Mouse (Mus musculus) hindbrain, embryonic 15.5 days (tissue): ENCODE results near the gene Alk. TPM values are rescaled to one million over a fixed set of nuclear protein-coding genes. Genes with fewer than 3 reads are reported as not detected.

Experiments
- ATAC-seq: fragments of 200-750 bp; cut with Nextera tagmentation; 2 replicates; pipeline ENCODE4 v1.8.0; 2017; ENCODE audit warnings: low read depth, moderate number of reproducible peaks, moderate TSS enrichment; ENCODE audit not compliant: low FRiP score
- H3K27ac ChIP-seq: fragments of 300-500 bp; sonication (generic); replicated peaks from 2 replicates; pipeline ENCODE4 v1.5.1; 2015; ENCODE audit warnings: mild to moderate bottlenecking, inconsistent platforms
- H3K27me3 ChIP-seq: fragments of 300-500 bp; sonication (generic); 2 replicates; pipeline ENCODE4 v1.6.1; 2015; ENCODE audit warnings: control low read depth, inconsistent platforms
- H3K36me3 ChIP-seq: fragments of 300-500 bp; sonication (generic); 2 replicates; pipeline ENCODE4 v1.6.1; 2015; ENCODE audit warnings: control low read depth, inconsistent platforms
- H3K4me1 ChIP-seq: fragments of 300-500 bp; sonication (generic); replicated peaks from 2 replicates; pipeline ENCODE4 v1.6.1; 2015; ENCODE audit warnings: control low read depth, inconsistent platforms
- H3K4me2 ChIP-seq: fragments of 300-500 bp; sonication (generic); 2 replicates; pipeline ENCODE4 v1.6.1; 2015; ENCODE audit warnings: moderate library complexity, mild to moderate bottlenecking, inconsistent platforms
- H3K4me3 ChIP-seq: fragments of 300-500 bp; sonication (generic); 2 replicates; pipeline ENCODE4 v1.5.1; 2015; ENCODE audit warnings: mild to moderate bottlenecking, inconsistent platforms
- H3K9ac ChIP-seq: fragments of 300-500 bp; sonication (generic); 2 replicates; pipeline ENCODE4 v1.6.1; 2015; ENCODE audit warnings: inconsistent platforms
- H3K9me3 ChIP-seq: fragments of 300-500 bp; sonication (generic); 2 replicates; pipeline ENCODE4 v1.6.1; 2016; ENCODE audit warnings: control low read depth, inconsistent platforms
- WGBS: fragments of 180-500 bp; shearing (Covaris S2); methylation state at CpG from one replicate; pipeline ENCODE4 v1.1.7; 2015; 5-methylcytosine and 5-hydroxymethylcytosine counted together
- polyA plus RNA-seq: library from polyadenylated mRNA; unstranded; fragments of >200 nt; fragmentation: Nextera tagmentation; extraction: Ambion mirVana; gene quantifications from 2 replicates; pipeline ENCODE4 v1.2.1, GENCODE M21; 2015

Alk gene
- polyA plus RNA-seq, 1 experiment from 2014 or later, result 5.1 TPM

- H3K4me3 ChIP-seq, result no peak overlapping the region
- no peaks in the 10 kb centered on the region for H3K9me3 ChIP-seq
- H3K4me2 ChIP-seq, result no peak overlapping the region
- H3K4me1 ChIP-seq, result peaks cover 18% of the 10 kb centered on the region
- no peak overlapping the region for H3K9ac ChIP-seq
- no peaks in the 10 kb centered on the region for H3K36me3 ChIP-seq
- WGBS, result 71% methylated on average over 5 of the region's 5 CpGs
- no peak for ATAC-seq
- no peak overlapping the region for H3K27ac ChIP-seq
- no peaks in the 10 kb centered on the region for H3K27me3 ChIP-seq
Measured at GRCm38 (mm10) chr17:72038371-72038770, 566.1 kb downstream of the Alk start.

- Histone ChIP-seq H3K9ac (no peak overlapping the region), H3K27ac (no peak overlapping the region), H3K4me1 (no peaks in the 10 kb centered on the region), H3K27me3 (no peaks in the 10 kb centered on the region), H3K36me3 (no peaks in the 10 kb centered on the region), H3K4me2 (no peak overlapping the region), H3K9me3 (no peaks in the 10 kb centered on the region), H3K4me3 (no peak overlapping the region)
- WGBS, result 59% methylated on average over 7 of the region's 7 CpGs
- no peak for ATAC-seq
Measured at GRCm38 (mm10) chr17:72030672-72031071, 573.8 kb downstream of the Alk start.

GRCm38 (mm10) chr17:72023323-72023722 lies 581.1 kb downstream of the Alk start:
- H3K4me2 ChIP-seq, result no peak overlapping the region
- H3K9me3 ChIP-seq, result no peaks in the 10 kb centered on the region
- H3K4me1 ChIP-seq, result no peaks in the 10 kb centered on the region; the same call in 1 of the 2 replicates
- WGBS, result 46% methylated on average over 9 of the region's 9 CpGs
- ATAC-seq, result no peak
- H3K36me3 ChIP-seq, result no peaks in the 10 kb centered on the region
- H3K4me3 ChIP-seq, result no peak overlapping the region
- H3K27me3 ChIP-seq, result no peaks in the 10 kb centered on the region
- H3K9ac ChIP-seq, result no peak overlapping the region
- no peak overlapping the region for H3K27ac ChIP-seq

GRCm38 (mm10) chr17:72021733-72022669 lies 582.4 kb downstream of the Alk start:
- no peaks in the 10 kb centered on the region; the same call in 1 of the 2 replicates for H3K4me1 ChIP-seq
- no peak overlapping the region for H3K27ac ChIP-seq
- H3K27me3 ChIP-seq, result no peaks in the 10 kb centered on the region
- peak; percentile 82; the same call in 1 of the 2 replicates for ATAC-seq
- H3K4me3 ChIP-seq, result no peak overlapping the region
- H3K9ac ChIP-seq, result no peak overlapping the region
- H3K4me2 ChIP-seq, result no peak overlapping the region
- 61% methylated on average over 10 of the region's 10 CpGs for WGBS
- no peaks in the 10 kb centered on the region for H3K36me3 ChIP-seq
- no peaks in the 10 kb centered on the region for H3K9me3 ChIP-seq

GRCm38 (mm10) chr17:72017329-72017728 lies 587.1 kb downstream of the Alk start:
- H3K36me3 ChIP-seq, result no peaks in the 10 kb centered on the region
- no peak for ATAC-seq
- H3K4me1 ChIP-seq, result peaks cover 3% of the 10 kb centered on the region; the same call in 1 of the 2 replicates
- H3K4me2 ChIP-seq, result no peak overlapping the region
- H3K9me3 ChIP-seq, result no peaks in the 10 kb centered on the region
- no peaks in the 10 kb centered on the region for H3K27me3 ChIP-seq
- no peak overlapping the region for H3K27ac ChIP-seq
- no peak overlapping the region for H3K4me3 ChIP-seq
- H3K9ac ChIP-seq, result no peak overlapping the region

GRCm38 (mm10) chr17:72015253-72015652 lies 589.2 kb downstream of the Alk start:
- peak; percentile 75; the same call in 1 of the 2 replicates for ATAC-seq
- no peak overlapping the region for H3K4me3 ChIP-seq
- H3K4me1 ChIP-seq, result 0 out of 2 replicates have a peak, but pooled peaks cover 3% of the 10 kb centered on the region
- H3K9ac ChIP-seq, result no peak overlapping the region
- 47% methylated on average over 3 of the region's 3 CpGs for WGBS
- H3K9me3 ChIP-seq, result no peaks in the 10 kb centered on the region
- no peak overlapping the region for H3K27ac ChIP-seq
- H3K4me2 ChIP-seq, result no peak overlapping the region
- H3K27me3 ChIP-seq, result no peaks in the 10 kb centered on the region
- no peaks in the 10 kb centered on the region for H3K36me3 ChIP-seq

GRCm38 (mm10) chr17:72012775-72013174 lies 591.7 kb downstream of the Alk start:
- Histone ChIP-seq H3K4me2 (no peak overlapping the region), H3K27me3 (no peaks in the 10 kb centered on the region), H3K36me3 (no peaks in the 10 kb centered on the region), H3K4me1 (0 out of 2 replicates have a peak, but pooled peaks cover 3% of the 10 kb centered on the region), H3K9ac (no peak overlapping the region), H3K9me3 (no peaks in the 10 kb centered on the region), H3K4me3 (no peak overlapping the region), H3K27ac (no peak overlapping the region)
- no peak for ATAC-seq
- WGBS, result 80% methylated on average over 9 of the region's 9 CpGs

GRCm38 (mm10) chr17:72009836-72010235 lies 594.6 kb downstream of the Alk start:
- Histone ChIP-seq H3K4me2 (no peak overlapping the region), H3K27me3 (no peaks in the 10 kb centered on the region), H3K36me3 (no peaks in the 10 kb centered on the region), H3K9me3 (no peaks in the 10 kb centered on the region), H3K9ac (no peak overlapping the region), H3K27ac (no peak overlapping the region), H3K4me3 (no peak overlapping the region), H3K4me1 (no peaks in the 10 kb centered on the region)
- 88% methylated on average over 2 of the region's 2 CpGs for WGBS
- ATAC-seq, result no peak

- Histone ChIP-seq H3K4me3 (no peak overlapping the region), H3K27me3 (no peaks in the 10 kb centered on the region), H3K27ac (no peak overlapping the region), H3K4me1 (no peaks in the 10 kb centered on the region), H3K36me3 (no peaks in the 10 kb centered on the region), H3K4me2 (no peak overlapping the region), H3K9ac (no peak overlapping the region), H3K9me3 (no peaks in the 10 kb centered on the region)
- no peak for ATAC-seq
- 81% methylated on average over 5 of the region's 5 CpGs for WGBS
Measured at GRCm38 (mm10) chr17:72008389-72008788, 596.0 kb downstream of the Alk start.

- no peaks in the 10 kb centered on the region for H3K9me3 ChIP-seq
- no peak overlapping the region for H3K9ac ChIP-seq
- ATAC-seq, result no peak
- WGBS, result 81% methylated on average over 6 of the region's 6 CpGs
- no peaks in the 10 kb centered on the region for H3K4me1 ChIP-seq
- no peak overlapping the region for H3K4me2 ChIP-seq
- H3K36me3 ChIP-seq, result no peaks in the 10 kb centered on the region
- no peak overlapping the region for H3K27ac ChIP-seq
- no peaks in the 10 kb centered on the region for H3K27me3 ChIP-seq
- H3K4me3 ChIP-seq, result no peak overlapping the region
Measured at GRCm38 (mm10) chr17:72005365-72005764, 599.1 kb downstream of the Alk start.

GRCm38 (mm10) chr17:71999527-72000482 lies 604.6 kb downstream of the Alk start:
- H3K4me3 ChIP-seq, result no peak overlapping the region
- WGBS, result 70% methylated on average over 5 of the region's 5 CpGs
- no peaks in the 10 kb centered on the region for H3K27me3 ChIP-seq

GRCm38 (mm10) chr17:71997680-71998079 lies 606.7 kb downstream of the Alk start:
- no peak overlapping the region for H3K4me3 ChIP-seq
- no peak overlapping the region for H3K27ac ChIP-seq
- no peaks in the 10 kb centered on the region for H3K4me1 ChIP-seq
- WGBS, result 58% methylated on average over 3 of the region's 3 CpGs
- H3K9me3 ChIP-seq, result no peaks in the 10 kb centered on the region
- ATAC-seq, result no peak
- no peaks in the 10 kb centered on the region for H3K27me3 ChIP-seq
- no peak overlapping the region for H3K9ac ChIP-seq
- H3K4me2 ChIP-seq, result no peak overlapping the region
- no peaks in the 10 kb centered on the region for H3K36me3 ChIP-seq

More at GRCm38 (mm10) chr17:71999527-72000482, 604.6 kb downstream of the Alk start:
- no peaks in the 10 kb centered on the region for H3K36me3 ChIP-seq
- H3K27ac ChIP-seq, result no peak overlapping the region
- no peaks in the 10 kb centered on the region for H3K4me1 ChIP-seq
- no peaks in the 10 kb centered on the region for H3K9me3 ChIP-seq
- H3K9ac ChIP-seq, result no peak overlapping the region
- H3K4me2 ChIP-seq, result no peak overlapping the region
- ATAC-seq, result no peak
